Mouse (Mus musculus) stomach, postnatal 0 days (tissue): ENCODE data around the gene Lrrc49. TPM values are rescaled to one million over a fixed set of nuclear protein-coding genes. Genes with fewer than 3 reads are reported as not detected.

ENCODE experiments used
- ATAC-seq: fragments of 200-750 bp; cut with Nextera tagmentation; 2 replicates; pipeline ENCODE4 v1.8.0; 2017; ENCODE audit not compliant: low FRiP score, low TSS enrichment
- DNase-seq: peaks from one replicate; pipeline ENCODE4 v3.0.0-alpha.2; 2016; ENCODE audit warnings: low spot score
- H3K27ac ChIP-seq: fragments of 300-500 bp; sonication (generic); replicated peaks from 2 replicates; pipeline ENCODE4 v1.5.1; 2014; ENCODE audit warnings: mild to moderate bottlenecking, control low read depth
- H3K27me3 ChIP-seq: fragments of 300-500 bp; sonication (generic); 2 replicates; pipeline ENCODE4 v1.6.1; 2014; ENCODE audit warnings: low read length; ENCODE audit not compliant: control insufficient read depth, insufficient read depth
- H3K36me3 ChIP-seq: fragments of 300-500 bp; sonication (generic); 2 replicates; pipeline ENCODE4 v1.6.1; 2014; ENCODE audit warnings: low read length, mixed read lengths; ENCODE audit not compliant: control insufficient read depth, insufficient read depth
- H3K4me1 ChIP-seq: fragments of 300-500 bp; sonication (generic); replicated peaks from 2 replicates; pipeline ENCODE4 v1.6.1; 2014; ENCODE audit warnings: antibody characterized with exemption; ENCODE audit not compliant: control insufficient read depth, insufficient read depth
- H3K4me2 ChIP-seq: fragments of 300-500 bp; sonication (generic); replicated peaks from 2 replicates; pipeline ENCODE4 v1.6.1; 2014; ENCODE audit warnings: low read depth, mild to moderate bottlenecking, control low read depth, moderate library complexity
- H3K4me3 ChIP-seq: fragments of 300-500 bp; sonication (generic); 2 replicates; pipeline ENCODE4 v1.5.1; 2014; ENCODE audit warnings: low read depth, low read length, control low read depth
- H3K9ac ChIP-seq: fragments of 300-500 bp; sonication (generic); 2 replicates; pipeline ENCODE4 v1.6.1; 2014; ENCODE audit warnings: mild to moderate bottlenecking, low read length, control low read depth, mixed read lengths
- H3K9me3 ChIP-seq: fragments of 300-500 bp; sonication (generic); 2 replicates; pipeline ENCODE4 v1.6.1; 2016; ENCODE audit warnings: low read length; ENCODE audit not compliant: control insufficient read depth
- CTCF ChIP-seq: IDR thresholded peaks from 2 replicates; pipeline ENCODE4 v1.5.1; 2016; ENCODE audit warnings: antibody characterized with exemption, low read depth, mild to moderate bottlenecking, moderate library complexity
- EP300 ChIP-seq: optimal IDR thresholded peaks from 2 replicates; pipeline ENCODE3; 2016; ENCODE audit warnings: antibody characterized with exemption
- WGBS: fragments of 180-500 bp; shearing (Covaris S2); extraction: QIAGEN DNeasy Blood & Tissue Kit; methylation state at CpG from one replicate; pipeline ENCODE4 v1.1.7; 2014; 5-methylcytosine and 5-hydroxymethylcytosine counted together
- polyA plus RNA-seq: library from polyadenylated mRNA; unstranded; fragments of >200 nt; fragmentation: Nextera tagmentation; extraction: Ambion mirVana; gene quantifications from 2 replicates; pipeline ENCODE4 v1.2.1, GENCODE M21; 2015

Lrrc49 gene
- polyA plus RNA-seq, 1 experiment from 2014 or later = 10.5 TPM

GRCm38 (mm10) chr9:60608086-60608485, 79.9 kb downstream of the Lrrc49 start:
- DNase-seq = no peak
- Histone ChIP-seq H3K9me3 (no peaks in the 10 kb centered on the region), H3K27ac (no peak overlapping the region), H3K36me3 (no peaks in the 10 kb centered on the region), H3K9ac (no peak overlapping the region), H3K27me3 (no peaks in the 10 kb centered on the region), H3K4me2 (no peak overlapping the region), H3K4me3 (no peak overlapping the region), H3K4me1 (no peaks in the 10 kb centered on the region)
- no peak for ATAC-seq
- TF ChIP-seq EP300 (no peak), CTCF (no peak)
- 93% methylated on average over 3 of the region's 3 CpGs for whole genome bisulfite sequencing

GRCm38 (mm10) chr9:60604971-60605370, 83.0 kb downstream of the Lrrc49 start:
- Histone ChIP-seq H3K36me3 (no peaks in the 10 kb centered on the region), H3K4me3 (no peak overlapping the region), H3K27ac (no peak overlapping the region), H3K9me3 (no peaks in the 10 kb centered on the region), H3K4me2 (no peak overlapping the region), H3K9ac (no peak overlapping the region), H3K27me3 (no peaks in the 10 kb centered on the region), H3K4me1 (no peaks in the 10 kb centered on the region)
- 56% methylated on average over 2 of the region's 2 CpGs for WGBS
- TF ChIP-seq CTCF = no peak
- no peak for TF ChIP-seq EP300
- DNase-seq (no peak), ATAC-seq (no peak)

- Histone ChIP-seq H3K9ac (no peak overlapping the region), H3K36me3 (no peaks in the 10 kb centered on the region; the same call in 1 of the 2 replicates), H3K4me1 (no peaks in the 10 kb centered on the region), H3K4me3 (no peak overlapping the region), H3K9me3 (no peaks in the 10 kb centered on the region), H3K4me2 (no peak overlapping the region), H3K27ac (no peak overlapping the region), H3K27me3 (no peaks in the 10 kb centered on the region)
- 53% methylated on average over 10 of the region's 10 CpGs for WGBS
- TF ChIP-seq EP300 (no peak), CTCF (no peak)
- no peak for ATAC-seq
- DNase-seq = no peak
Measured at GRCm38 (mm10) chr9:60601936-60602335, 86.0 kb downstream of the Lrrc49 start.

- H3K9me3 ChIP-seq = no peaks in the 10 kb centered on the region
- no peak overlapping the region for H3K4me2 ChIP-seq
- H3K27ac ChIP-seq = no peak overlapping the region
- no peak for TF ChIP-seq EP300
- no peak for TF ChIP-seq CTCF
- H3K4me1 ChIP-seq = no peaks in the 10 kb centered on the region
- H3K9ac ChIP-seq = no peak overlapping the region
- no peaks in the 10 kb centered on the region for H3K27me3 ChIP-seq
- ATAC-seq (no peak), DNase-seq (no peak)
- no peaks in the 10 kb centered on the region; the same call in 1 of the 2 replicates for H3K36me3 ChIP-seq
- no peak overlapping the region for H3K4me3 ChIP-seq
- WGBS = 89% methylated on average over 4 of the region's 4 CpGs
Measured at GRCm38 (mm10) chr9:60600273-60600672, 87.7 kb downstream of the Lrrc49 start.

GRCm38 (mm10) chr9:60599489-60599888, 88.5 kb downstream of the Lrrc49 start:
- Histone ChIP-seq H3K4me3 (no peak overlapping the region), H3K4me2 (no peak overlapping the region), H3K9me3 (no peaks in the 10 kb centered on the region), H3K27me3 (no peaks in the 10 kb centered on the region), H3K27ac (no peak overlapping the region), H3K9ac (no peak overlapping the region), H3K36me3 (no peaks in the 10 kb centered on the region; the same call in 1 of the 2 replicates), H3K4me1 (no peaks in the 10 kb centered on the region)
- 57% methylated on average over 2 of the region's 2 CpGs for WGBS
- DNase-seq (peak; percentile 30), ATAC-seq (peak; percentile 59; the same call in 1 of the 2 replicates)
- TF ChIP-seq EP300 (no peak), CTCF (peak; percentile 93)

GRCm38 (mm10) chr9:60595406-60595805, 92.6 kb downstream of the Lrrc49 start:
- ATAC-seq (no peak), DNase-seq (no peak)
- H3K4me3 ChIP-seq = no peak overlapping the region
- TF ChIP-seq CTCF (no peak), EP300 (no peak)
- WGBS = 45% methylated on average over 7 of the region's 7 CpGs
- no peaks in the 10 kb centered on the region; the same call in 1 of the 2 replicates for H3K36me3 ChIP-seq
- H3K27ac ChIP-seq = no peak overlapping the region
- no peaks in the 10 kb centered on the region for H3K9me3 ChIP-seq
- no peaks in the 10 kb centered on the region for H3K27me3 ChIP-seq
- H3K9ac ChIP-seq = no peak overlapping the region
- no peaks in the 10 kb centered on the region; the same call in 1 of the 2 replicates for H3K4me1 ChIP-seq
- H3K4me2 ChIP-seq = no peak overlapping the region
